Mouse (Mus musculus): ENCODE data around the gene Mrpl54.

The Mrpl54 gene

GRCm38 (mm10) chr10:81266211-81267105 lies at the start of gene Mrpl54, which contains the start of gene Apba3:
Gene Mrpl54, minus strand, starts transcription at chr10:81266934.
Gene Apba3, plus strand, starts transcription at chr10:81266960.
- POLR2A ChIA-PET, result interaction anchor here in 3 of 4 experiments (0.5 to 6.3 kb wide), 46 partner anchors 8 to 337 kb away, joined by 3 to 58 read pairs (median 4); partner anchors contain the start of genes Eef2 (in 2 of the 3), Map2k2 (in 2 of the 3), Pip5k1c (in 2 of the 3) and Tjp3 (in 2 of the 3)
- CTCF ChIA-PET, result interaction anchor here (0.5 to 2.2 kb wide), 15 partner anchors 22 to 216 kb away, joined by 3 to 13 read pairs (median 4); partner anchors contain the start of genes Atcay (in 1 of the 4), Celf5 (in 1 of the 4), Pip5k1c (in 1 of the 4) and Tjp3 (in 1 of the 4)

- ChIA-PET POLR2A (interaction anchor here in 3 of 4 experiments (0.6 to 9.8 kb wide), 7 partner anchors 9 to 191 kb away, joined by 4 to 85 read pairs (median 12); partner anchors contain the start of genes Pip5k1c (in 1 of the 3) and Tjp3 (in 1 of the 3)), CTCF (interaction anchor here in 3 of 4 experiments (0.9 to 4.5 kb wide), 5 partner anchors 10 to 23 kb away, joined by 3 to 85 read pairs (median 6); partner anchors contain the start of genes Pip5k1c (in 2 of the 3) and Tjp3 (in 1 of the 3))
Measured at GRCm38 (mm10) chr10:81315587-81315986, 48.9 kb upstream of the Mrpl54 start.

- ChIA-PET CTCF (interaction anchor here in 3 of 4 experiments (0.6 to 4.5 kb wide), 5 partner anchors 8 to 50 kb away, joined by 3 to 85 read pairs (median 3); partner anchors contain the start of genes Pip5k1c (in 1 of the 3) and Tjp3 (in 1 of the 3)), POLR2A (interaction anchor here in 3 of 4 experiments (1.0 to 9.8 kb wide), 6 partner anchors 9 to 123 kb away, joined by 3 to 85 read pairs (median 4); partner anchors contain the start of genes Pip5k1c (in 2 of the 3) and Tjp3 (in 1 of the 3))
Measured at GRCm38 (mm10) chr10:81314201-81314600, 47.5 kb upstream of the Mrpl54 start.

GRCm38 (mm10) chr10:81313581-81313980 lies 46.8 kb upstream of the Mrpl54 start:
- ChIA-PET POLR2A (interaction anchor here in 3 of 4 experiments (0.9 to 9.8 kb wide), 5 partner anchors 8 to 21 kb away, joined by 3 to 85 read pairs (median 3); partner anchors contain the start of genes Pip5k1c (in 3 of the 3) and Tjp3 (in 1 of the 3)), CTCF (interaction anchor here in 2 of 4 experiments (0.6 to 1.7 kb wide), 3 partner anchors 8 to 50 kb away, joined by 3 to 10 read pairs (median 3); no protein-coding TSS in a partner anchor)

- CTCF ChIA-PET, result interaction anchor here in 1 of 4 experiments (1.2 to 3.4 kb wide), 3 partner anchors 17 to 32 kb away, joined by 3 to 14 read pairs (median 4); partner anchors contain the start of genes Pip5k1c and Tjp3
- POLR2A ChIA-PET, result interaction anchor here in 2 of 4 experiments (1.5 to 9.8 kb wide), 4 partner anchors 11 to 16 kb away, joined by 6 to 85 read pairs (median 10); partner anchors contain the start of genes Cactin (in 2 of the 2), Pip5k1c (in 1 of the 2) and Tjp3 (in 1 of the 2)
Measured at GRCm38 (mm10) chr10:81309571-81309970, 42.8 kb upstream of the Mrpl54 start.

GRCm38 (mm10) chr10:81306837-81307682 lies 40.3 kb upstream of the Mrpl54 start:
- CTCF ChIA-PET, result interaction anchor here (0.5 to 8.6 kb wide), 13 partner anchors 9 to 109 kb away, joined by 3 to 263 read pairs (median 5); partner anchors contain the start of genes Tjp3 (in 3 of the 4), Pip5k1c (in 2 of the 4) and Cactin (in 1 of the 4)
- POLR2A ChIA-PET, result interaction anchor here (0.6 to 8.6 kb wide), 10 partner anchors 9 to 42 kb away, joined by 3 to 79 read pairs (median 5); partner anchors contain the start of genes Pip5k1c (in 3 of the 4), Cactin (in 2 of the 4) and Tjp3 (in 1 of the 4)

GRCm38 (mm10) chr10:81306173-81306668 lies 39.5 kb upstream of the Mrpl54 start:
- CTCF ChIA-PET, result interaction anchor here (0.7 to 8.6 kb wide), 21 partner anchors 8 to 85 kb away, joined by 3 to 263 read pairs (median 9); partner anchors contain the start of genes Pip5k1c (in 3 of the 4), Tjp3 (in 2 of the 4), Cactin (in 1 of the 4) and Gipc3 (in 1 of the 4)
- POLR2A ChIA-PET, result interaction anchor here (0.6 to 8.6 kb wide), 15 partner anchors 10 to 201 kb away, joined by 3 to 79 read pairs (median 6); partner anchors contain the start of genes Cactin (in 3 of the 4), Pip5k1c (in 2 of the 4) and Tjp3 (in 1 of the 4)

GRCm38 (mm10) chr10:81305663-81306062 lies 38.9 kb upstream of the Mrpl54 start:
- ChIA-PET POLR2A (interaction anchor here (0.7 to 8.6 kb wide), 26 partner anchors 8 to 201 kb away, joined by 3 to 79 read pairs (median 5); partner anchors contain the start of genes Pip5k1c (in 4 of the 4), Cactin (in 3 of the 4) and Tjp3 (in 2 of the 4)), CTCF (interaction anchor here (0.7 to 8.6 kb wide), 58 partner anchors 8 to 882 kb away, joined by 3 to 263 read pairs (median 5); partner anchors contain the start of genes Pip5k1c (in 4 of the 4), Cactin (in 3 of the 4), Tjp3 (in 3 of the 4) and Hmg20b (in 2 of the 4))

- ChIA-PET CTCF (interaction anchor here (0.5 to 8.6 kb wide), 88 partner anchors 8 to 881 kb away, joined by 3 to 263 read pairs (median 4); partner anchors contain the start of genes Pip5k1c (in 4 of the 4), Cactin (in 3 of the 4), Tjp3 (in 3 of the 4) and Hmg20b (in 2 of the 4)), POLR2A (interaction anchor here (0.7 to 8.6 kb wide), 34 partner anchors 9 to 718 kb away, joined by 3 to 79 read pairs (median 4); partner anchors contain the start of genes Cactin (in 4 of the 4), Pip5k1c (in 4 of the 4) and Tjp3 (in 2 of the 4))
Measured at GRCm38 (mm10) chr10:81304597-81305238, 38.0 kb upstream of the Mrpl54 start.

- CTCF ChIA-PET, result interaction anchor here in 3 of 4 experiments (2.7 to 8.6 kb wide), 4 partner anchors 11 to 17 kb away, joined by 20 to 263 read pairs (median 66); partner anchors contain the start of genes Pip5k1c (in 2 of the 3), Tjp3 (in 2 of the 3) and Cactin (in 1 of the 3)
- POLR2A ChIA-PET, result interaction anchor here (0.6 to 8.6 kb wide), 13 partner anchors 9 to 246 kb away, joined by 3 to 79 read pairs (median 7); partner anchors contain the start of genes Pip5k1c (in 3 of the 4), Cactin (in 2 of the 4) and Tjp3 (in 2 of the 4)
Measured at GRCm38 (mm10) chr10:81303761-81304160, 37.0 kb upstream of the Mrpl54 start.

GRCm38 (mm10) chr10:81303258-81303657 lies 36.5 kb upstream of the Mrpl54 start:
- POLR2A ChIA-PET, result interaction anchor here (0.6 to 8.6 kb wide), 14 partner anchors 8 to 247 kb away, joined by 3 to 79 read pairs (median 4); partner anchors contain the start of genes Cactin (in 3 of the 4), Pip5k1c (in 2 of the 4) and Tjp3 (in 2 of the 4)
- CTCF ChIA-PET, result interaction anchor here in 3 of 4 experiments (0.6 to 8.6 kb wide), 6 partner anchors 11 to 247 kb away, joined by 3 to 263 read pairs (median 16); partner anchors contain the start of genes Pip5k1c (in 3 of the 3) and Tjp3 (in 2 of the 3)

- CTCF ChIA-PET, result interaction anchor here in 3 of 4 experiments (0.6 to 8.6 kb wide), 10 partner anchors 10 to 247 kb away, joined by 3 to 263 read pairs (median 6); partner anchors contain the start of genes Pip5k1c (in 3 of the 3), Tjp3 (in 2 of the 3) and Cactin (in 1 of the 3)
- POLR2A ChIA-PET, result interaction anchor here in 3 of 4 experiments (0.6 to 8.6 kb wide), 16 partner anchors 8 to 875 kb away, joined by 3 to 79 read pairs (median 4); partner anchors contain the start of genes Cactin (in 3 of the 3), Pip5k1c (in 2 of the 3) and Tjp3 (in 2 of the 3)
Measured at GRCm38 (mm10) chr10:81302781-81303218, 36.1 kb upstream of the Mrpl54 start.

- CTCF ChIA-PET, result interaction anchor here in 3 of 4 experiments (0.6 to 8.6 kb wide), 9 partner anchors 10 to 99 kb away, joined by 3 to 263 read pairs (median 10); partner anchors contain the start of genes Pip5k1c (in 3 of the 3), Tjp3 (in 2 of the 3) and Cactin (in 1 of the 3)
Measured at GRCm38 (mm10) chr10:81302288-81302687, 35.6 kb upstream of the Mrpl54 start.

GRCm38 (mm10) chr10:81301321-81301720 lies 34.6 kb upstream of the Mrpl54 start:
- POLR2A ChIA-PET, result interaction anchor here in 2 of 4 experiments (1.0 to 8.6 kb wide), 4 partner anchors 9 to 20 kb away, joined by 3 to 79 read pairs (median 6); partner anchors contain the start of genes Pip5k1c (in 2 of the 2), Cactin (in 1 of the 2) and Tjp3 (in 1 of the 2)
- CTCF ChIA-PET, result interaction anchor here in 3 of 4 experiments (1.8 to 8.6 kb wide), 4 partner anchors 9 to 16 kb away, joined by 10 to 263 read pairs (median 62); partner anchors contain the start of genes Pip5k1c (in 3 of the 3) and Tjp3 (in 2 of the 3)

More at GRCm38 (mm10) chr10:81302288-81302687, 35.6 kb upstream of the Mrpl54 start:
- POLR2A ChIA-PET, result interaction anchor here in 3 of 4 experiments (0.6 to 8.6 kb wide), 15 partner anchors 9 to 876 kb away, joined by 3 to 79 read pairs (median 3); partner anchors contain the start of genes Cactin (in 3 of the 3), Pip5k1c (in 2 of the 3) and Tjp3 (in 2 of the 3)
